Mouse (Mus musculus): ENCODE data around the gene Gm49673.

- TF ChIP-seq CTCF (IDR thresholded peaks at IDR 0.05; ENCODE audit: low read depth) (no peak), EP300 (IDR thresholded peaks at IDR 0.05; ENCODE audit: low read depth) (no peak)
These were observed 36.2 kb upstream of the Gm49673 start for GRCm38 (mm10) chr17:8183815-8184214.

Measured in heart, postnatal 0 days (tissue).